Mouse (Mus musculus) heart, postnatal 0 days (tissue): ENCODE measurements at regions not wholly inside any gene's neighbourhood (a gene's known extent, or its start where the extent isn't known, plus 50 kb on each side); places are given as distances from the start of the nearest gene placed in this dataset.

Experiments
- CTCF ChIP-seq: IDR thresholded peaks from 2 replicates; pipeline ENCODE4 v1.5.1; 2016; ENCODE audit warnings: antibody characterized with exemption, control low read depth, low read depth
- EP300 ChIP-seq: IDR thresholded peaks from 2 replicates; pipeline ENCODE4 v1.6.1; 2016; ENCODE audit warnings: antibody characterized with exemption, low read depth

GRCm38 (mm10) chr7:36150871-36151560 lies 348.2 kb upstream of the Zfp507 start:
- TF ChIP-seq CTCF (no peak), EP300 (no peak)
